Mouse (Mus musculus) urinary bladder, adult 18-20 months (tissue): ENCODE measurements around the gene Sdc4.

Experiments used
- DNase-seq, 2 experiments: peaks; one replicate each; pipeline ENCODE4 v3.0.0; 2022; ENCODE audit warnings: low spot score in 2 of 2, mixed read lengths in 2 of 2

Sdc4 gene

DNA sequence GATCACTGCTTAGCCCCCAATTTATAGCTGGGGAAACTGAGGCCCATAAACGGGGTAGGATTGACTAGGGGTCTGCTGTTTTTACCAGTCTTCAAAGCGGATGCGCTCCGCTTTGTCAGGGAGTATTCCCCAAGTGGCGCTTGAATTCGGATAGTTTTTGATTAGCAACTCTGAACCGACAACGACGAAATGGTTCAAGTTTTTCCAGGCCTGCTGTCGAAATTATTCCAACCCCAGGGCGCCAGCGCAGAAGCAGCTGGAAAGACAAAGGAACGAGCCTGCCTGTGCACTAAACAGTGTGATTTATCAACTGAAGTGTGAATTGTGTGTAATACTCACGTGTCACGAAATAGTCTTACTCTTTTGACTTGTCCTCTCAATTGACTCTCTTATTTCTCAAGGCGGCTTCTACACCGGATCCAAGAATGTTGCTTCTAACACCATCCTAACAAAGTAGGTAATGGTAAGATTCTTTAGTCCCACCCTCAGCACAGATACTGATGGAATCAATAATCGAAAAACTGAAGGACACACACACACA is at the start of gene Sdc4:
TSS of gene Sdc4 (minus strand) at position 428 of the 541 bp plus-strand sequence.
- no peak for DNase-seq

DNA sequence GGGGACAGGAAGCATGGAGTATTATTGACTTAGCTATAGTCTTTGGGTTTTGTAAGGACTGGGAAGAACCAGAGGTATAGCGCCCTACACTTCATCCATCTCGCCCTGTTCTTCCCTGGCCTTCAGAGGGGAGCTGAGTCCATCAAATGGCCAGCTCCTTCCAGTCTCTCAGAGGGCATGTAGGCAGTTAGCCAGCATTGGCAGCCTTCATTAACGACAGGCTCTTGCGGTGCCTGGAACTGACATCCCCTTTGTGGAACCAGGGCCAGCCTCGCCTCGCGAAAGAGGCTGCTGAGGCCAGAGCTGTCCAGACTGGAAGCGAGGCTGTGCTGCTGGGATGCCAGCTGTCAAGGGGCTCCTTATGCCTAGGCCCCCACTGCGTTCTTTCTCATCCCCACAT is 44.1 kb upstream of the Sdc4 start:
- DNase-seq: no peak

DNA sequence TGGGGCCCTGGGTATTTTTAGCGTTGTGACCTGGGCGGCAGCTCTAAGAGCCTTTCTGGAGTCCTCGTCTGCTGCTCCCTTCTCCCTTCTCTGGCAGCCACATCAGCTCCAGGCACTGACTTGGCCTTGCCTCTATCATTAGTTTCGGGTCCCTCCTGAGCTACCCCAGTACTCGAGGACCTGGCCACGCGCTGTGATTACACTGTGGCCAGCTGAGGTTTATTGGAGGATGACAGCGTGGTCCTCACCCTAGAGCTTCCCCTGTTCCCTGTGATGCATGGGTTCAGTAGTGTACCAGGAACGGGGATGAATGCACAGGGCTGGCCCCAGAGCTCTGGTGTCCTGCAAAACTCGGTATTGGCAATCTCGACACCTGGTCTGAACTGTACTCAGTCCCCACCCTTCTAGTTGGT is 43.4 kb upstream of the Sdc4 start:
- DNase-seq: no peak

DNA sequence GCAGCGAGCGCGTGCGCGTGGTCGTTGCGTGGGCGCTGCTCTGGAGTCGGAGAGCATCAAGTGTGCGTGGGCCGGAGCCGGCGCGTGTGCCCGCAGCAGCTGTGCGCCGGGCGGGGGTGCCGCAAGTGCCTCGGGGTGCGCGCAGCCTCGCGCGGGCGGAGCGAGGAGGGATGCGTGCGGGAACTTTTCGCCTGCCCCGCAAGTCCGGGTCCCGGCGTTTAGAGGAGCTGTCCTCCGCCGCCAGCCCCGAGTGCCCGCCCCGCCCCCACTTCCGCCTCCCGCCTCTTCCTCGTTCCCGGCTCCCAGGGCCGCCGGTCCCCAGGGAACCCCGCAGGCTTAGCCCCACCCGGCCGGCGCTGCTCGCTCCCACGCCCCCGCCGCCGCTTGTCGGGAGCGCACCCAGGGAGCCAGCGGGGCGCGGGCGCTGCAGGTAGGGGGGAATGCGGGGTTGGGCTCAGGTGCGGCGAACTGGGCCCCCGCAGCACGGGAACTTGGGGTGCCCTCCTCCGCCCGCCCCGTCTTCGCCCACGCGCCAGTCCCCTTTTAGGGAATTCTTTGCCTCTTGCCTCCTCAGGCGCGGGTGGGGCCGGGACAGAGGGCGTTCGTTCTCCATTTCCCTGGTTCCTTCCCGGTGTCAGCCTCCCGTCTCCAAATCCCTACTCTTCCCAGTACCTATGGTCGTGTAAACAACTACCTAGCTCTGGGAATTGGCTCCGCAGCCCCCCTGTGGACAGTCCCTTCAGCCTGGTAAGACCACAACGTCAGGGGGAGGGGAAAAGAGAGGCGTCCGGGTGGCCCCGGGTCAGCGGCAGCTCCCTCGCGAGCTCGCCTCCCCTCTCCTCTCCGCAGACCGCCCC is 42.8 kb upstream of the Sdc4 start:
- DNase-seq: peak; percentile 45 to 57

DNA sequence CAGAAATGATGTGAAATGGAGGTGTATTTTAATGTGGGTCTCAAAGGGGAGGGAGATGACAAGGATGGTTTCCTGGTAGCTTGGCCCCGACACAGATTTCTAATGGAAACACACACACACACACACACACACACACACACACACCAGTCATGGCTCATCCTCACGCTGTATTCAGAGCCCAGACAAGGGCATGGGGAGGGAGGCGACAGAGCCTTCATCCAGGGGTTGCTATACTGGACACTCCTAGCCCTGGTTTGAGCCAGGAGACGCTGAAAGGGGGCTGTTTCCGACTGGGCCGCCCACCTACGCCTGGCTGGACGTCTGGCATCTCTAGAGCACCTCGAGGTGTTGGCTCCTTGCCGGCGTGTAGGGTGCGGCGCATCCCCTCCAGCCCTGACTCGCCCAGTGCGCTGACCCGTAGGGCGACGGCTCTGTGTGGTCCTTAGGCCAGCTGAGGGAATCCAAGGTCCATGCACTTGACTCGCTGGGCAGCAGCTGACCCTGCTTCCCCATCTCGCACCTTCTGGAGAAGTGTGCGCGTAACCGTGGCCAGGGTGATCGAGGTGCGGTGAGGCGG is 42.1 kb upstream of the Sdc4 start, which contains the start of gene Dbndd2:
TSS of gene Dbndd2 (plus strand) at position 426 of the 577 bp plus-strand sequence.
- DNase-seq: peak; percentile 49 to 51

DNA sequence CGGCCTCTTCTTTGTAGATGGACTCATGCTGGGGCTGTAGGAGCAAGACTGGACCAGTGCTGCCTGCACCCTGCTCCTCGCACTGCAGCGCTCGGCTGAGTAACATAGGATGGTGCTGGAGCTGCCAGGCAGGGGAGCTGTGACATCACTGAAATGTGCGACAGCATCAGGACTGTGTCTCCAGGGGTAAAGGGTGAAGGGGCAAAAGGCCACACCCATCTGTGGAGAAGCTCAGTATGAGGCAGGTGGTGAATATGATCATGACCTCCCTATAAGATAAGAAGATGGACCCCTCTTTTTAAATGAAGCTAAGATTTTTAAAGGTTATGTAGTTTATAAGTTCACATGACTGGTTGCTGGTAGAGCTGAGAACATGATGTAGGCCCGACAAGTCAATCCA is 29.9 kb upstream of the Sdc4 start, which contains the start of gene Trp53tg5:
TSS of gene Trp53tg5 (minus strand) at position 101 of the 400 bp plus-strand sequence.
- DNase-seq: no peak

DNA sequence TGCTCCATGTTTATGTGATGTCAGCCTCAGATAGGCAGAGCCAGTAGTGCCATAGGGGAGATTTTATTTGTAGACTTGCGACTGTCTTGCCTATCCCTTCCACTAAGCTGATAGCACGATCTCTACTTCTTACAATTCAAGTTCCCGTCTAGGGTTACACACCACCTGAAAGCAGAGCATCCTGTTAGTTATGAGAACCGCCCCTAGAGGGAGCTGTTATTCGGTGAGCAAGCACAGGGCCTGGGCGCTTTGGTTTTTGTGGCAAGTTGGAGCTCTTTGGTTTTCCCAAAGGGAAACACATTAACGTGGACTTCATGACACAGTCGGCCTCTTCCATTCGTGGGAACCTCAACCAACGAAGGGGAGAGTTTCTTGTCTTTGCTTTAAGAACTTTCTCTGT is 26.6 kb upstream of the Sdc4 start:
- DNase-seq: no peak

DNA sequence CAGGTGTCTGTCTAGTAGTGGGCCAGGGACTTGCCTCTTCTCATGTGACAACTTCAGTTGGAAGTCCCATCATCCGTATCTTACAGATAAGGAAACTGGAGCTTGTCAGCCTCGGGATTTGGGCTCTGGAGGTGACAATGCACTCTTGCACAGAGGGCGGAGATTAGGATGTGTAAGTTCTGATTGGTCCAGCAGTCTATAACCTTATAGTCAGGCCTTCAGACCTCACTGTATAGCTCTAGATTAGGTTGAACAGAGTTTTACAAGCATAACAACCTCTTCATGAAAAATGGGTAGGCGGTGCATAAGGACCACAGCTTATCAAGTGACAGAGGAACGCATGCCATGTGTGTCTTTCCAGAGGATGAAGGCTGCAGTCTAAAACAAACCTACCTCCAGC is 23.1 kb upstream of the Sdc4 start:
- DNase-seq: no peak

DNA sequence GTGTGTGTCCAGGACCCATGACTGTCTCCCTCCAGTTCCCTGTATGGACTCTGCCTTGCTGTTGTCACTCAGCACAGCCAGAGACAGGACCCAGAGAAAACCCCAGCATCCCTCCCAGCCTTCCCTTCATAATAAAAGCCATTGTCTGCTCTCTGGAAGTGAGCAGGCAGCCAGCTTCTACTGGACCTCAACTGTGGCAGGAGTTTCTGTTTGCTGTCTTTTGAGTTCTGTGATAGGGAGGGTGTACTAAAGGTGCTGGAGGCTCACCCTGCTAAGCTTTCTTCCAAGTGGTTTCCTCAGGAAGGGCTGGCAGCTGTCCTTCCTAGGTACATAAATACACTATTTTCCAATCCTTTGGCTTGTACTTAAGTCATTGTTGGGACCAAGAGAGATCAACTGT is 21.5 kb upstream of the Sdc4 start:
- DNase-seq: no peak

DNA sequence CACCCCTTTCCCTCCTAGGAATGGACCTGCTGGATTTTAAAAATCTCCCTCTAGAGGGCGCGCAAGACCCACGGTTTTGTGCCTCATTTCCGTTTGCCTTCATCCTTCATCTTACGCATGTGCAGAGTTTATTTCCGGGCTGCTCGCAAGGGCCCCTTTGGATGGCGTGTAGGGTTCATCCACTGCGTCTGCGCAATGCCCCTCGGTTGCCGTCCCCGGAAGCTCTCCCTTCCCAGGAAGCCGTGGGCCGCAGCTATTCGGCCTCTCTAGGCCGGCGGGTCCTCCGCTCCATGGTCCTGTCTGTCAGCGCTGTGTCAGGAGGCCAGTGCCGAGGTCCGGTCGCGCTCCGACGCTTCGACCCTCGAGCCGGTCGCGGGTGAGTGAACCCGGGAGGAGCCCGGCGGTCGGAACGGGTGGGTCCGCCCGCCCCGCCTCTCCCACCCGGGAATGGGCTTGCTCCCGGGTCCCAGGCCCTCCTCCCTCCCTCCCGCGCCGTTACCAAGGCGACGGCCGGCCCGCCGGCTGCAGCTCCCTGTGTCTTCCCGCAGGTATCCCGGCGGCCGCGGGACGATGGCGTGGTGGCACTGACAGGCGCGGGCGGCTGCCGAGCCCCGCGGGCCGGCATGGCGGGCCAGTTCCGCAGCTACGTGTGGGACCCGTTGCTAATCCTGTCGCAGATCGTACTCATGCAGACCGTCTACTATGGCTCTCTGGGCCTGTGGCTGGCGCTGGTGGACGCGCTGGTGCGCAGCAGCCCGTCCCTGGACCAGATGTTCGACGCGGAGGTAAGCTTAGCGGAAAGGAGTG is 17.3 kb upstream of the Sdc4 start, which contains the start of gene Gm20458:
TSS of gene Gm20458 (plus strand) at position 223 of the 807 bp plus-strand sequence.
- peak; percentile 89 to 96 for DNase-seq

DNA sequence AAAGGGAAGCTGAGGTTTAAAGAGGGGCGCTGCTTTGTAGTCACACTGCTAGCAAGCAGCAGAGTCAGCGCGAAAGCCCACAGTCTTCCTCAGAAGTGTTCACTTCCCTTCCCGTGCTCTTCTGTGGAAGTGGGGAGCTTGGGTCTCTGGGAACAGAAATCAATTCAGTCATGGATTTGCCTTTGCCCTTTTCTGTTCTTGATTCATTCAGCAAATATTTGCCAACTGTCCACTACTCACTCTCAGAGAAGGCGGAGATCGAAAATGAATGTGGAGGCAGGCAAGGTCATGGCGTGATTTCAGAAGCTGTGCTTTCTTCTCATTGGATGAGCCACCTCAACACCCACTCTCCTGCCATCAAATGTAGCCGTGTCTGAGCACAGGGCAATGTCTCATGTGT is 14.8 kb upstream of the Sdc4 start:
- no peak for DNase-seq

DNA sequence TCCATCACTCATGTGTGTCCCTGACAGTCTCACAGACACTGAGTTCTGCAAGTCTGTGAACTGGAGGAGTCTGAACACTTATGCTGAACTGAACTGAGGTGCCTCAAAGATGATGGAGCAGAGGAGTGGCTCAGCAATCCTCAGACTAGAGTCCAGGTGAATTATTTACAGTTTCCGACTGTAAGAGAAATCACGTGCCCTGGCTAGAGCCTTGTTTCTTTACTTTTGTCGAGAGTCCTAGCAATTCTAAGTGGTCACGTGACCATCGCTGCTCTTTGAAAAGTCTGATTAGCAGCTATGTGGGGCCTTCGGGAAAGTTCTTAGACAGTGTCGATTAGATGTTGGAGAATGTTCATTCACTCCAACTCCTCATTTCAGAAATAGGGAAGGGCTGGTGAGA is 14.3 kb upstream of the Sdc4 start:
- DNase-seq: no peak

DNA sequence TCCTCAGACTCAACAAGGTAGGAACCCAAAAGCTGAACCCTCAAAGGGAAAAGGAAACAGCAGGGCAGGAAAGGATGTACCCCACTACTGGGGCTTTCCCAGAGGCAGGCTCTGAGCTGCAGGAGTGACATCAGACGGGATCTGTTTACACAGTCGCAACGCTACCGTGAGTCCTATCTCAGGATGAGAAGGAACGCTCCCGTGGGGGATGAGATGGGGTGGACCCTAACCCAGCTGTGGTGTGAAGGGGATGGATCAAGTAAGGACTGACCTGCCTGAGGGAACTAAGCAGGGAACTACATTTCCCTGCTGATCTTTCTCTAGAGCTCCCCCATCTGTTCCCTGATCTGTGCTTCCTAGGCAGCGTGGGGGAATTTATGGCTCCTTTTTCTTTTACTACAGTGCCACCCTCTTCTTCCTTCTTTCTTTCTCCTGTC is 13.2 kb upstream of the Sdc4 start, which contains the start of gene Sys1:
TSS of gene Sys1 (plus strand) at position 101 of the 437 bp plus-strand sequence.
- DNase-seq: no peak

DNA sequence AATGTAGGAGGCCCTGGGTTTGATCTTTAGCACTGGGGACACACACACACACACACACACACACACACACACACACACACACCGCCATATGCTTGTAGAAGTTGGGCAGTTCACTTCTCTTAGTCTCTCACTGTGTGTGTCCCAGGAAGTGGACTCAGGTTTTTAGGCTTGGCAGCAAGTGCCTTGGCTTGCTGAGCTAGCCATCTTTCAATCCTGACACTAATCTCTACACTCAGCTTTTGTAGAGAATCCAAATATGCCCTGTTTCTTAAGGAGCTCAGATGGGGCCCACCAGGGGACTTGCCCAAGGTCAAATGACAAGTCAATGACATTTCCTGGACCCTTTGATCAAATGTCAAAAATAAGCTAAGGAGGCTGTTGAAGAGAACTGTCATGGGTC is 12.7 kb upstream of the Sdc4 start:
- no peak for DNase-seq

DNA sequence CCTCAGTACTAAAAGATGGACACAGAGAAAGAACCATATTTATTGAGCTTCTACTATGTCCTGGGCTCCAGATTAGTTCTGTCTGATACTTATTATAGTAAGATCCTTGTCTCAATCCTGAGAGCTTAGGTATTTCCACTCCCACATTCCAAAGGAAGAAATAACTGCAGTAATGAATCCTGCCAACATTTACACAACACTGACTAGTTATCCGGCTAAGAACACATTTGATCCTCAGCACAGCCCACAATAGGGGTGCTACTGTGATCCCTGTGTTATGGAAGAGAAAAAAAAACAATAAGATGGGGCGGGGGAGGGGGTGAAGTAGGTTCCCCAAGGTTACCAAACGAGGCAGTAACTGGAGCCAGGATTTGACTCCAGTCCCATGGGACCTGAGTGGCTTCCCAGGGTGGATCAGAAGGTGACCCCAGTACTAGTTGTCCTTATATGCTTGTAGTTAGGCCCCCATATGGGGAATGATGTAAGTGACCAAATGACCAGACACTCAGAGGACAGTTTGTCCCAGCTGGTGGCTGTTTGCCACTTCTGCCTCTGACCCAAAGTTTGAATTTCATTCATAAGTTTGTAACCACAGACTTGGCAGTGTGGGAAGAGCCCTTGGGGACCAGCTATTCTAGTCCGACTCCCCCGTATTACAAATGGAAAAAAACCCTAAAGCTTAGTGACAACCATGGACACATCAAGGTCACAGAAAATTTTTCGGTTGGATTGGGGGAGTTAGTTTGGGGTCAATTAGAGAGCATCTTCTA is 11.9 kb upstream of the Sdc4 start:
- no peak for DNase-seq

DNA sequence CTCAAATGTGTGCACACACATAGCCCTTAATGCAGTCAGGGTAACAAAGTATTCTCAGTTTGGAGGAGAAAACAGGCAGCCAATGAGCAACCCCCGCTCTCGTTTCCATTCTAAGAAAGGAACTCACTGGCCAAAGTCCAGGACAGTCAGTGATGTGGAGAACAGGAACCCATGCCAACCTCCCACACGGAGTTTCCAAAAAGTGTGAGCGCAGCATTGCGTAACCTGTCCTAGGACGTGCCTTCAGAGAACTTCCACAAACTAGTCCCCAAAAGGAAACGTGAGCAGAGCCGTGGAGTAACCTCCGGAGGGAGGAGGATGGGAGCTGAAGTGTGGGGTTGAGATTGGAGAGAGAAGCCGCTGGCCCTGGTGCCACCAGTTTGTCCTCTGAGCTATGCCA is 11.2 kb upstream of the Sdc4 start:
- DNase-seq: peak in 1 of 2 experiments; percentile 65

DNA sequence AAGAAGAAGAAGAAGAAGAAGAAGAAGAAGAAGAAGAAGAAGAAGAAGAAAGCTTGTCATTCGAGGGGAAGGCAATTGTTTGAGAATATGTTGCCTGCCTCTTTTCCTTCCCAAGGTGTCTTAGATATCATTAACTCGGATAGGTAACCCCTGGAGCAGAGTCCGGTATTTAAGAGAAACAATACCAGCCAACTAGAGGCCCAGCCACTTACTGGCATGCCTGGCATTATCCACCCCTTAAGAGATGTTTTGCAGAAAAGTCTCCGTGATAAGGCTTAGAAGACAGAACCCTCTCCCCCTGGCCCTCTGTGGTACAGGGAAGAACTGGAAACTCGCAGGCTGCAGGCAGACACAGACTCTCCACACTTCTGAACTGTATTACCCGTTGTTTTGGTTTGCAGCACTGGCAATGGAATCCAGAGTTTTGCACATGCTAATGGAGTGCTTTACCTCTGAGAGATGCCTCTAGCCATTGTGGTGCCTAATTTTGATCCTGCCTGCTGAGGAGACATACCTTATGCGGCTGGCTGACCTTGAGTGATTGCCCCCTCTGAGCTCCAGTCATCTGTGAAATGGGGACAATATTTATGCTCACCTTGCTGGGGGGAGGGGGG is 10.3 kb upstream of the Sdc4 start:
- DNase-seq: no peak

DNA sequence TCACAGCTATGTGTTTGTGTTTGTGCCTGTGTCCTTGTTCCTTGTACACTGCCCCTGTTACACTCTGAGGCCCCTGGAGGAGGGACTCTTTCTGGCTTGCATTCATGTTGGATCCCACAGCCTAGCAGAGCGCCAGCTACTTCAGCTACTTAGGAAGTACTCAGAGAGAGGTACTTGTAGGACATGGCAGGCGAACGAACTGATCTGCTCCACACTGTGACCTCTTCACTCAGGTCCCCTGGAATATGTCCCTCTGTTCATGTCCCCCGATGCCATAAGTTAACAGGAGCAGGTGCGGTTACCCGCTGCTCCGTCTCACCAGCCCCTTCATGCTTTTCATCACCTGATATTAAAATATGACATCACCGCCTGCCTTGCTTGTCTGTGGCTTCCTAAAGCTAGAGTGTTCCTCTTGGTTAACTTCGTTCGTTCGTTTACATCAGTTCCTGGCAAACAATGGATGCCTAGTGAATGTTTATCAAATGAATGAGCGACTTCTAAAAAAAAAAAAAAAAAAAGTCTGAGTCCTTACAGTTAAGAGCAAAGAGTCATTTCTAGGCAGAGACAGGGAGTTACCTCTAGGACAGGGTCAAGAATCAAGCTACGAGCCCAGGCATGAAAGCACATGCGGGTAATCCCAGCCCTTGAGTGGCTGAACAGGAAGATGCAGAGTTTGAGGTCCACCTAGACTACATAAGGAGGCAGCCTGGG is 9.5 kb upstream of the Sdc4 start:
- DNase-seq: no peak

DNA sequence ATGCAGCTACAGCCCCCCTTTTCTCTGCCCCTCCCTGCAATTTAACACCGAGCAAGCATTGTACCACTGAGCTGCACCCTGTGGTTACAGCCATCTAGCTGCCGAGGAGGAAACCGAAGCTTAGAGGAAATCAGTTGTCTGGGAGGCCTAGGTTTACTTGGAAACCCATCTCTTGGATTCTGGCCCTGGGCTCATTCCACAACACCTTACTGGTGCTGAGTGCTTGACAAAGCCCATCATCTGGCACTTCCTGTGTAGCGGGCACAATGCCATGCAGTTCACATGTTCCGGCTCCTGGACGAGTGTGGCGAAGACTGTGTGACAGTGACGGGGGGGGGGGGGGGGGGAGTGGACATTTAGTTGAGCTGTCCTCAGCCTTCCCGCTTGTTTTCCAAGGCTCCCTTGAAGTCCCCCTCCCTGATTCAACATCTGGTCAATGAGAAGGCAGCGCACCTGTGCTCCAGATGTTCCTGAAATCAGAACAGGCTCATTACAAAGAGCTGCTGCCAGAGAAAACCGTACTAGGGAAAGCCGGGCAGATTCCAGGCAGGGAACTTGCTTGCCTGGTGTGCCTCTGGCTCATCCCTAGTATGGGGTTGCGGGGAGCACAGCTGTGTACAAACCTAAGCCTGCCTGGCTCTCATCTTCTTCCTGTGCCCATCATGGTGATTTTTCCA is 8.5 kb upstream of the Sdc4 start:
- DNase-seq: no peak
